Mouse (Mus musculus) G1E (cell line): ENCODE data around the gene Ascl3. TPM values are rescaled to one million over a fixed set of nuclear protein-coding genes. Genes with fewer than 3 reads are reported as not detected.

ENCODE experiments used
- ATAC-seq: 2 replicates; pipeline ENCODE4 v1.8.0; 2016; ENCODE audit warnings: mild to moderate bottlenecking; ENCODE audit not compliant: insufficient number of reproducible peaks, poor library complexity, low FRiP score, severe bottlenecking; ENCODE audit errors: extremely low read depth
- DNase-seq: peaks from one replicate; pipeline ENCODE4 v3.0.0; 2012; ENCODE audit warnings: low spot score
- H3K27me3 ChIP-seq: 2 replicates; pipeline ENCODE4 v1.6.1; 2012; ENCODE audit warnings: mild to moderate bottlenecking, low read length, inconsistent platforms; ENCODE audit not compliant: insufficient read depth
- H3K36me3 ChIP-seq: replicated peaks from 2 replicates; pipeline ENCODE3; 2012; ENCODE audit warnings: mild to moderate bottlenecking, inconsistent platforms
- H3K4me1 ChIP-seq: 2 replicates; pipeline ENCODE4 v1.6.1; 2012; ENCODE audit warnings: low read depth, low read length, inconsistent platforms, mixed read lengths; ENCODE audit not compliant: insufficient read depth
- H3K4me3 ChIP-seq: 2 replicates; pipeline ENCODE4 v1.5.1; 2012; ENCODE audit warnings: low read depth, mild to moderate bottlenecking, inconsistent platforms, low read length, moderate library complexity, mixed read lengths
- H3K9me3 ChIP-seq: replicated peaks from 2 replicates; pipeline ENCODE4 v1.6.1; 2012; ENCODE audit warnings: inconsistent platforms
- CTCF ChIP-seq: IDR thresholded peaks from 2 replicates; pipeline ENCODE4 v1.5.1; 2012; ENCODE audit warnings: low read depth, low read length, inconsistent platforms, mixed read lengths
- GATA1 ChIP-seq: IDR thresholded peaks from 2 replicates; pipeline ENCODE4 v1.6.1; 2012; ENCODE audit warnings: borderline replicate concordance, low read length, inconsistent platforms, mixed read lengths
- GATA2 ChIP-seq: IDR thresholded peaks from 2 replicates; pipeline ENCODE4 v1.6.1; 2012; ENCODE audit warnings: low read depth, low read length, inconsistent platforms, borderline replicate concordance
- POLR2AphosphoS5 ChIP-seq: IDR thresholded peaks from 2 replicates; pipeline ENCODE4 v1.6.1; 2012; ENCODE audit warnings: low read depth, low read length, inconsistent platforms; ENCODE audit not compliant: insufficient replicate concordance
- TAL1 ChIP-seq: conservative IDR thresholded peaks from 2 replicates; pipeline ENCODE4 v1.6.1; 2012; ENCODE audit warnings: low read depth, low read length, inconsistent platforms, mixed read lengths
- polyA plus RNA-seq: library from polyadenylated mRNA; stranded (reverse); fragments of >175 nt; gene quantifications from 2 replicates; pipeline ENCODE4 v1.2.3, GENCODE M21; 2012
- total RNA-seq, 2 experiments: library from RNA; stranded (forward) in 1 of 2; stranded (reverse) in 1 of 2; fragments of 200-1000 nt in 1 of 2; fragments of >200 nt in 1 of 2; fragmentation: Nextera tagmentation in 1 of 2; gene quantifications; 2 replicates each; pipeline ENCODE4 v1.2.3; 2014 to 2017

Ascl3 gene
- total RNA-seq (2014; fragmentation: Nextera tagmentation) = not detected in 2 replicates
- total RNA-seq (2017) = not detected in 2 replicates
- not detected in 2 replicates for polyA plus RNA-seq

DNA sequence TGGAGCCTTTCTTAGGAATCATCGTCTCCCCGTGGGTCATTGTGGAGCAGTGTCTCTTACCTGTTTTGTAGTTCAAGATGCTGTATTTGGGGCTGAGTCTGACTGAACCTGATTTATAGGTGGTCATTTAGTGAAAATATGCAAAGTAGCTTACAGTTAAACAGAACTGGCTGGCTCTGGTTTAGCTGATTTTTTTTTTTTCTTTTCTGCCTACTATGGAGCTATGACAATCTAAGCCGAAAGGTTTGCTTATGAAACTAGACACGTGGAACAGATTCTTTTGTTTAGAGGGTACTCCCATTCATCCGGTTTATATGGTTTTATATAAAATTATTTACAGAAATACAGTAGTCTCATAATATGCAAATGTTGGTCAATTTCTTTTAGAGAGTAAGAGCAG lies at the start of gene Ascl3:
Ascl3 (minus strand) TSS at position 101 of the 400 bp plus-strand sequence.
- peaks cover 11% of the 10 kb centered on the region for H3K4me1 ChIP-seq
- no peak for TF ChIP-seq POLR2AphosphoS5
- TF ChIP-seq GATA2 = no peak
- no peak for TF ChIP-seq CTCF
- no peak for TF ChIP-seq TAL1
- no peak for TF ChIP-seq GATA1
- DNase-seq (no peak), ATAC-seq (no peak)
- H3K27me3 ChIP-seq = peaks cover 21% of the 10 kb centered on the region; the same call in 1 of the 2 replicates
- peaks cover 26% of the 10 kb centered on the region for H3K36me3 ChIP-seq
- no peaks in the 10 kb centered on the region for H3K9me3 ChIP-seq
- no peak within 1 kb of the TSS for H3K4me3 ChIP-seq

GRCm38 (mm10) chr7:109781087-109781469 lies 49.6 kb upstream of the Ascl3 start:
- peaks cover 9% of the 10 kb centered on the region for H3K9me3 ChIP-seq
- H3K27me3 ChIP-seq = peaks cover 16% of the 10 kb centered on the region
- H3K4me3 ChIP-seq = peak overlapping the region; percentile 65; the same call in 1 of the 2 replicates
- H3K36me3 ChIP-seq = no peaks in the 10 kb centered on the region
- DNase-seq (no peak), ATAC-seq (no peak)
- TF ChIP-seq CTCF = no peak
- TF ChIP-seq POLR2AphosphoS5 = no peak
- no peak for TF ChIP-seq TAL1
- TF ChIP-seq GATA2 = no peak
- no peak for TF ChIP-seq GATA1
- peaks cover 18% of the 10 kb centered on the region for H3K4me1 ChIP-seq

DNA sequence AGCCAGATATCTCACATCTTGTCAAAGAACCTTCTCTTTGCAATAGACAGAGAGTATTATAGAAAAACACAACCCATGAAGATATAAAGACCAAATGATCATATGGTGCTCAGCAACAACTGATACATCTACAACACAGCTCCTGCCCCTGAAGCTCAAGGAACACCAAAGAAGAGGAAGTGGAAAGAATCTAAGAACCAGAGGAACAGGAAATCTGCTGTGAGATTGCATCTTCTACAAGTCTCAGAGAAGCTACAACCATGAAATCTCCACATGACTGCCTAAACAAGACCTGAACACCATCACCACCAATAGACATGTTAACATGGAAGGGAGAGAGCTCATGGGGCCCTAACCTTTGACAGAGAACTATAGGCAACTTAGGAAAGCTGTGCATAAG lies 40.7 kb upstream of the Ascl3 start:
- no peaks in the 10 kb centered on the region for H3K27me3 ChIP-seq
- H3K4me3 ChIP-seq = no peak overlapping the region
- peaks cover 36% of the 10 kb centered on the region for H3K4me1 ChIP-seq
- no peaks in the 10 kb centered on the region for H3K9me3 ChIP-seq
- TF ChIP-seq POLR2AphosphoS5 (no peak), GATA2 (no peak), TAL1 (no peak), CTCF (no peak), GATA1 (no peak)
- DNase-seq = no peak
- no peak for ATAC-seq
- no peaks in the 10 kb centered on the region for H3K36me3 ChIP-seq

GRCm38 (mm10) chr7:109768699-109769383 lies 37.3 kb upstream of the Ascl3 start:
- DNase-seq (no peak), ATAC-seq (peak; percentile 54)
- no peaks in the 10 kb centered on the region for H3K9me3 ChIP-seq
- peaks cover 51% of the 10 kb centered on the region for H3K4me1 ChIP-seq
- no peak overlapping the region; the same call in 1 of the 2 replicates for H3K4me3 ChIP-seq
- no peaks in the 10 kb centered on the region for H3K36me3 ChIP-seq
- no peaks in the 10 kb centered on the region for H3K27me3 ChIP-seq
- TF ChIP-seq CTCF (no peak), GATA2 (no peak), GATA1 (no peak), TAL1 (no peak), POLR2AphosphoS5 (no peak)

DNA sequence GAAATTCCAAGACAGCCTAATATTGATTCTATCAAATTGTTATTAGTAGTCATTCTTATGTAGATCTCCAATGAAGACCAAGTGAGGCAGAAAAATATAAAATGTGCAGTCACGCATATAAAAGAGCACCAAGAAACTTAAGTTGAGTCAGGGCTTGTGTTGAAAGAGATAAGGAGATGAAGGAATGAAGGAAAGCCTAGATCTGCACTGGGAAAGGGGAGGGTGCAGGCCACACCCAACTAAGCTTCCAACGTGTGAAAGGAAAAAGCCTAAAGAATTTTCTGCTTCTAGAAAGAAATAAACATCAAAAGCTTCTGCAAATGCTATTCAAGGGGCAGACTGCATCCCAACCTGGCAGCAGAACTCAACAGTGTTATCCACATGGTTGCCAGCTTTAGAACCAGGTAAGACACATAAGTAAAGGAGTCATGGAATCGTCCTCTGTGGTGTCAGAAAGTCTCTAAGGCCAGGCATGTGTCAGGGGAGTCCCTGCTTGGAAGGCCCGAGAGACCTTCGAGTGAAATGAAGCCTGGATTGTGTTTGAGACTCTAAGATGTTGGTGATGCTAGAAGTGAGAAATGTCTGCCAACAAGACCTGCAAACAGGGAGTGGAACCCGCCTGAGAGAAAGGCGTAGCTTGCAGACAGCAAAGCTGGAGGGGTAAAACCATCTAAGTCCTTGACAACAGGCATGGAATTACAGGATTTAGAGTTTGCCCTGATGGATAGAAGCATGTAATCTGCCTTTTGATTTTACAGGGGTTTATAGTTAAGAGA lies 36.2 kb upstream of the Ascl3 start:
- Histone ChIP-seq H3K27me3 (no peaks in the 10 kb centered on the region), H3K9me3 (no peaks in the 10 kb centered on the region), H3K4me3 (peak overlapping the region; percentile 44; the same call in 1 of the 2 replicates), H3K36me3 (no peaks in the 10 kb centered on the region), H3K4me1 (peaks cover 52% of the 10 kb centered on the region)
- ATAC-seq (peak; percentile 74), DNase-seq (no peak)
- TF ChIP-seq CTCF = no peak
- TF ChIP-seq TAL1 = peak; percentile 45; the same call in 1 of the 2 replicates

GRCm38 (mm10) chr7:109764009-109764408 lies 32.5 kb upstream of the Ascl3 start:
- DNase-seq (no peak), ATAC-seq (no peak)
- Histone ChIP-seq H3K4me1 (peaks cover 69% of the 10 kb centered on the region), H3K36me3 (no peaks in the 10 kb centered on the region), H3K4me3 (no peak overlapping the region), H3K27me3 (no peaks in the 10 kb centered on the region), H3K9me3 (no peaks in the 10 kb centered on the region)
- TF ChIP-seq CTCF (no peak), TAL1 (no peak), POLR2AphosphoS5 (no peak), GATA1 (no peak), GATA2 (no peak)
